Mouse (Mus musculus) urinary bladder, postnatal 4 days (tissue): ENCODE measurements around the gene Tmem198b.
A peak's percentile ranks its signal among the peaks of the same experiment; 100 is the strongest.

Source experiments
- DNase-seq, 2 experiments: peaks; one replicate each; pipeline ENCODE4 v3.0.0; 2021 to 2022; ENCODE audit warnings: low spot score in 2 of 2

Gene Tmem198b

DNA sequence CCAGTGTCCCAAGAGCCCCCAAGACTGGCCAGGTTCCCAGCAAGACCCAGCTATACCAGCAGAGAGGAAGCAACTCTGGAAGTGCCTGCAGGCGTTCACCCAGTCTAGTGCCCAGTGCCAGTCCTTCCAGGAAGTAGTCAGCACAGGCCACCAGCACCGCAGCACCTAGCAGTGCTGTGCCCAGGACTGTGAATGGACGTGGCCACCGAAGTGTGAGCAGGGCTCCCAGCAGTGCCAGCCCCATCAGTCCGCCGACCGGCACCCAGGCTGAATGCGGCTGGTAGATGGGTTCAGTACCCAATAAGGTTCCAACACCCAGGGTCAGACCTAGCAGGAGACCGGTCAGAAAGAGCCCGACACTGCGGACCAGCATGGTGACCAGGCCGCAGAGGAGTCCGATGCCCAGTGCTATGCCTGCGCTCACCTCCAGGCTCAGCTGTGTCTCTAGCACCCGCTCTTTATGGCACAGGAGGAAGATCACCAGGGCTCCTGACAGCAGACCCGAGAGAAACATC lies 2.1 kb downstream of the Tmem198b start:
- peak in 1 of 2 experiments; percentile 56 for DNase-seq

DNA sequence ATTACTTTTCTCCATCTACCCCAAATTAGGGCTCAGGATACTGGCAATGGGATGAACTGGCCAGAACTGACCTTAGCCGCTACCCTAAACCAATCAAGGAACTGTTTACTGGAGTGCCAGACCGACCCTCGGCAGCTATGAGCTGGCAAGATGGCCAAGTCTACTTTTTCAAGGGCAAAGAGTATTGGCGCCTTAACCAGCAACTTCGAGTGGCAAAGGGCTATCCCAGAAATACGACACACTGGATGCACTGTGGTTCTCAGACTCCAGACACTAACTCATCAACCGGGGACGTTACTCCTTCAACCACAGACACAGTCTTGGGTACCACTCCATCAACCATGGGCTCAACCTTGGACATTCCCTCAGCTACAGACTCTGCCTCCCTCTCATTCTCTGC lies 5.5 kb downstream of the Tmem198b start:
- DNase-seq = peak in 1 of 2 experiments; percentile 51

DNA sequence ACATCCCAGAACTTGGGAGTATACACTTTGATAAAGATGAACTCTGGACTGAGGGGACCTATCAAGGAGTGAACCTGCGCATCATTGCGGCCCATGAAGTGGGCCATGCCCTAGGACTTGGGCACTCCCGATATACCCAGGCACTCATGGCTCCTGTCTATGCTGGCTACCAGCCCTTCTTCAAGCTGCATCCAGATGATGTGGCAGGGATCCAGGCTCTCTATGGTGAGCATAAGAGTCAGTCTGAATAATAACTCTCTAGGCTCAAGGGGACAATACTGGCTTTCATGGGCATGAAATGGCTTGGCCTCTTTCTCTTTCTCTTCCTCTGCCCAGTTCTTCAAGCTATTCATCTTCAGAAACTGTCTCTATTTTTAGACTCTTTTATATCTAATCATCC lies 8.6 kb downstream of the Tmem198b start:
- no peak for DNase-seq

DNA sequence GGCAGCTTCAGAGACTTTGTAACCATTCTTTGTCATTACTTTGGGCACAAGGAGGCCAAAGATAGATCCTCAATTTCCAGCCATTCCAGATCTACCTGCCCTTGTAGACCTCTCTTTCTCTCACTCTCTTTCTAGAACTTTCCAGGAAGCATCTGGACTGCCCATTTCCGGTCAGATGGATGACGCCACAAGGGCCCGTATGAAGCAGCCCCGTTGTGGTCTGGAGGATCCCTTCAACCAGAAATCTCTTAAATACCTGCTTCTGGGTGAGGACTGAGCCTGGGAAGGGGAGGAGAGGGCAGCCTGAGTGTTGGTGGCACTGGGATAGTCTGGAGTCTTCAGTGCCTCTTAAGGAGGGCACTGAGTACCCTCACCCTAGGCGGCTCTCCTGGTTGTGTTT lies 9.8 kb downstream of the Tmem198b start:
- no peak for DNase-seq

GRCm38 (mm10) chr10:128793258-128793657 lies 10.9 kb downstream of the Tmem198b start:
- DNase-seq = no peak

GRCm38 (mm10) chr10:128792041-128792440 lies 12.1 kb downstream of the Tmem198b start:
- no peak for DNase-seq

DNA sequence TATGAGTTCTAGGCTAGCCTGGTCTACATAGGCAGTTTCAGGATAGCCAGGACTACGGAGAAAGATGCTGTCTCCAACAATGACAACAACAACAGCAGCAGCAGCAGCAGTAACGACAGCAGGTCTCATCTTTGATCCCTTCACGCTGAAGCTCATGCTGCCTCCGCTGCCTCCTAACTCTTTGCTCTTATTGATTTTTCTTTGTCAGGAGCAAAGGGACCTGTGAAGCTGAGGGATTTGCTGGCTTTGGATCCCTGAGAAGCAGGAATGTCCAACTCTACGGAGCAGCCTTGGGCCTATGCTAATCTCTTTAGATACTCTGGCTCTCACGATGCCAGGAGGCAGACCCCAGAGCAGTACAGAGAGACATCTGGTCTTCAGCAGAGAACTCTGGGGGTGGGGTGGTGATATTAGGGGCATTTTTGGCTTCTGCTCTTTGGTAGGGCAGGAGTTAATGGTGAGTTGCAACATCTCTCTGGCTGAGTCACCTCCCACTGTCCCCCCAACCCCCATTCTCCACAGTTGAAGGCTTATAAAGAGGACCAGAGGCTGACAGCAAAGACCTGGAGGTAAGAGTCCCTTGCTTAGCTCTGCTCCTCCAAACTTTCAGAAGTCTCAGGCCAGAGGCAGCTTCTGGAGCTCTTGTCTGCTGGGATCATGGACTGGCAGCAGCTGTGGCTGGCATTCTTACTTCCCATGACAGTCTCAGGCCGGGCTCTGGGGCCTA lies 13.6 kb downstream of the Tmem198b start, which contains the start of gene Mmp19:
Mmp19 (plus strand) TSS at position 513 of the 727 bp plus-strand sequence.
- no peak for DNase-seq

GRCm38 (mm10) chr10:128780200-128780599 lies 24.0 kb downstream of the Tmem198b start:
- no peak for DNase-seq

GRCm38 (mm10) chr10:128779011-128779795 lies 25.0 kb downstream of the Tmem198b start:
- peak; percentile 76 to 86 for DNase-seq

GRCm38 (mm10) chr10:128778441-128778840 lies 25.7 kb downstream of the Tmem198b start:
- no peak for DNase-seq

GRCm38 (mm10) chr10:128773685-128774084 lies 30.5 kb downstream of the Tmem198b start:
- no peak for DNase-seq

- no peak for DNase-seq
Observed at GRCm38 (mm10) chr10:128772895-128773294, 31.3 kb downstream of the Tmem198b start.
